Mouse (Mus musculus): ENCODE results near the gene Dclk1. TPM values are rescaled to one million over a fixed set of nuclear protein-coding genes. Genes with fewer than 3 reads are reported as not detected.

Dclk1 gene
- total and polyA plus RNA-seq, 3 experiments: 0.55 TPM; not detected in 2

DNA sequence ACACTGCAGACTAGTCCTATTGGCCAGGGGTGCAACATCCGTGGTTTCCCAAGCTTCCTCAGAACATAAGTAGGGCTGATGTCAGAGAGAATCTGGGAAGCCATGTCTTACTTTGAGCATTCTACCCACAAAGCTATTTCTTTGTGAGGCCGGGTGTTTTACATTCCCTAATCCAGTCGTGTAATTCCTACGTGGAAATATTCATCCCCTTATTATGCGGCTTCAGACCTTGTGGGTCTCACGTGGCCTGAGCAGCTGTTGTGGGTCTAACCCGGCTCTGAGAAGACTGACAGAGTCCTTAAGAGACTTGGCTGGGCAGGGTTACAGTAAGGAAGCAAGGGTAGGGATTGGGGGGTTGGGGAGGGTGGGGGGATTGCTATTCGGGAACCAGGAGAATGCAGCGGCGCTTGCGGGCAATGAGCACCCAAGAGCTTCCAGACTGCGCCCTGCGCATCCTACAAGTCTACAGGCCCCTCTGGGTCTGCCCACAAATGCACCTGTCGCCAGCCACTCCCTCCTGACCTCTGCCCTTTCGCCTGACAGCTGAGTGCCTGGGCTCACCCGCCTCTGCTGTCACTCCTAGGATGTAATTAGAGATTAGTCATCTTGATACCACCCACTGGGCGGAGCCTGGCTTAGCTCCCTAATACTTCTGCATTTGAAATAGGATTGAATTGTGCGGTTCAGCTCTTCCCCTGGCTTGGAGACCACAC, 15.5 kb upstream of the Dclk1 start:
- Histone ChIP-seq H3K4me1 (ENCODE audit: insufficient read depth, low read depth, low read length) (no peaks in the 10 kb centered on the region), H3K4me3 (ENCODE audit: low read depth, low read length) (no peak overlapping the region), H3K9me3 (replicated peaks) (peaks cover 38% of the 10 kb centered on the region), H3K36me3 (replicated peaks) (no peaks in the 10 kb centered on the region), H3K27me3 (ENCODE audit: insufficient read depth, low read length) (no peaks in the 10 kb centered on the region)
- no peak for ATAC-seq (ENCODE audit: extremely low read depth, insufficient number of reproducible peaks, low FRiP score, poor library complexity, severe bottlenecking)
- TF ChIP-seq POLR2AphosphoS5 (IDR thresholded peaks at IDR 0.05; ENCODE audit: insufficient replicate concordance, low read depth, low read length) (no peak), TAL1 (conservative IDR thresholded peaks at IDR 0.05; ENCODE audit: low read depth, low read length) (no peak), CTCF (IDR thresholded peaks at IDR 0.05; ENCODE audit: low read depth, low read length) (no peak), GATA1 (IDR thresholded peaks at IDR 0.05; ENCODE audit: borderline replicate concordance, low read length) (no peak), GATA2 (IDR thresholded peaks at IDR 0.05; ENCODE audit: borderline replicate concordance, low read depth, low read length) (no peak)
- no peak for DNase-seq (ENCODE audit: low spot score)

- H3K4me1 ChIP-seq (ENCODE audit: insufficient read depth, low read depth, low read length): no peaks in the 10 kb centered on the region
- ATAC-seq (ENCODE audit: extremely low read depth, insufficient number of reproducible peaks, low FRiP score, poor library complexity, severe bottlenecking) (no peak), DNase-seq (ENCODE audit: low spot score) (no peak)
- no peak overlapping the region for H3K4me3 ChIP-seq (ENCODE audit: low read depth, low read length)
- TF ChIP-seq GATA1 (IDR thresholded peaks at IDR 0.05; ENCODE audit: borderline replicate concordance, low read length): no peak
- TF ChIP-seq TAL1 (conservative IDR thresholded peaks at IDR 0.05; ENCODE audit: low read depth, low read length): no peak
- TF ChIP-seq CTCF (IDR thresholded peaks at IDR 0.05; ENCODE audit: low read depth, low read length): no peak
- no peak for TF ChIP-seq GATA2 (IDR thresholded peaks at IDR 0.05; ENCODE audit: borderline replicate concordance, low read depth, low read length)
- TF ChIP-seq POLR2AphosphoS5 (IDR thresholded peaks at IDR 0.05; ENCODE audit: insufficient replicate concordance, low read depth, low read length): no peak
- peaks cover 35% of the 10 kb centered on the region for H3K9me3 ChIP-seq (replicated peaks)
- H3K36me3 ChIP-seq (replicated peaks): no peaks in the 10 kb centered on the region
- H3K27me3 ChIP-seq (ENCODE audit: insufficient read depth, low read length): no peaks in the 10 kb centered on the region
These were observed 15.0 kb upstream of the Dclk1 start for GRCm38 (mm10) chr3:55227214-55227581.

DNA sequence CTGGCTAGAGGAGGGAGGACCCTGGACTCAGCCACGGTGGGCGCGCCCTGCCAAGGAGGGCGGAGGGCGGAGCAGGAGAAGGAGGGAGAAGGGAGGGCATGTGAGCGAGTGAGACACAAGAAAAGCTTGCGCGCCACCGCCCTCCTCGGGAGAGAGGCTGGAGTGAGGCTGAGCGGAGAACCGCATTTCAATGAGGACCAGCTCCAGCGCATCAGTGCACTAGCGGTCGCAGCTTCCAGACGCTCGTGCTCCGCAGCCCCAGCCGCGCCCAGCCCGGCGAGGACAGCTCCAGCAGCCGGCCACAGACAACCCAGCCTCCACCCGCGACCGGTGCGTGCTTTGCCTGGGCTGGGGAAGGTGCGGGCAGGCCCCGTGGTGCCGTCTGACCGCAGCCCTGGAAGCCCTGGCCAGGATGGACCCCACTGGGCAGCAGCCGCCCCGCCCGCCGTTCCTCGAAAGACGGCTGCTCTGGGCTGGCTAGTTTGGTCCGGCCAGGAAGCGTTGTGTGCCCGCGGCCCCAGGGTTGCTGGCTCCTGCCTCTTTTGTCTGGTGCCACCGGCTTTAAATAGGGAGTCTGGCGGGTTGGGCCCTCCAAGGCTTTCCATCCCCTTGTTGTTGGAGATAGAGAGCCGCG, 375 bp downstream of the Dclk1 start:
- no peaks in the 10 kb centered on the region for H3K27me3 ChIP-seq (ENCODE audit: insufficient read depth, low read length)
- peaks cover 30% of the 10 kb centered on the region for H3K9me3 ChIP-seq (replicated peaks)
- H3K4me1 ChIP-seq (ENCODE audit: insufficient read depth, low read depth, low read length): no peaks in the 10 kb centered on the region
- H3K4me3 ChIP-seq (ENCODE audit: low read depth, low read length): peak overlapping the region; percentile 9; the same call in 1 of the 2 replicates
- DNase-seq (ENCODE audit: low spot score): no peak
- H3K36me3 ChIP-seq (replicated peaks): no peaks in the 10 kb centered on the region
- no peak for ATAC-seq (ENCODE audit: extremely low read depth, insufficient number of reproducible peaks, low FRiP score, poor library complexity, severe bottlenecking)
- TF ChIP-seq CTCF (IDR thresholded peaks at IDR 0.05; ENCODE audit: low read depth, low read length): no peak

GRCm38 (mm10) chr3:55243056-55243471, 900 bp downstream of the Dclk1 start:
- ATAC-seq (ENCODE audit: extremely low read depth, insufficient number of reproducible peaks, low FRiP score, poor library complexity, severe bottlenecking) (no peak), DNase-seq (ENCODE audit: low spot score) (no peak)
- TF ChIP-seq GATA1 (IDR thresholded peaks at IDR 0.05; ENCODE audit: borderline replicate concordance, low read length) (no peak), CTCF (IDR thresholded peaks at IDR 0.05; ENCODE audit: low read depth, low read length) (no peak), TAL1 (conservative IDR thresholded peaks at IDR 0.05; ENCODE audit: low read depth, low read length) (no peak), POLR2AphosphoS5 (IDR thresholded peaks at IDR 0.05; ENCODE audit: insufficient replicate concordance, low read depth, low read length) (no peak), GATA2 (IDR thresholded peaks at IDR 0.05; ENCODE audit: borderline replicate concordance, low read depth, low read length) (no peak)
- Histone ChIP-seq H3K36me3 (replicated peaks) (no peaks in the 10 kb centered on the region), H3K4me3 (ENCODE audit: low read depth, low read length) (no peak overlapping the region), H3K9me3 (replicated peaks) (peaks cover 31% of the 10 kb centered on the region), H3K27me3 (ENCODE audit: insufficient read depth, low read length) (no peaks in the 10 kb centered on the region), H3K4me1 (ENCODE audit: insufficient read depth, low read depth, low read length) (no peaks in the 10 kb centered on the region)

DNA sequence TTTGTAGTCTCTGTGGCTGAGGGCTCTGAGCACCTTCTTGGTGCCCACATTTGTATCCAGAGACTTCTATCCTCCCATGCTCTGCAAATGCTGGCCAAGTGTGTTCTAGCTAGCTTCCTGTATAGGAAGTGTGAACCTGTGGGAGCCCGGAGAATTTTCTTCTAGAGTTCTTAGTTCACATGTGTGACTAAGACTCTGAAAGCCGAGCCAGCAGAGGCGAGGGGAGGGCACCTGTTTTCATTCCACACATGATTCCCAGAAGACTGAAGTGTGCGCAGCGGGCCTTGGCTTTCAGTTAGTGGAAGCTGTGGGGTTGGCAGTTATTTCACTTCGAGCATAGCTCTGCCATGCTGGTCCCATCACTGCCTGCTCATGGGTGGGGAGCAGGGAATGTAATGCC, 1.9 kb downstream of the Dclk1 start:
- H3K9me3 ChIP-seq (replicated peaks): peaks cover 39% of the 10 kb centered on the region
- DNase-seq (ENCODE audit: low spot score) (no peak), ATAC-seq (ENCODE audit: extremely low read depth, insufficient number of reproducible peaks, low FRiP score, poor library complexity, severe bottlenecking) (no peak)
- no peaks in the 10 kb centered on the region for H3K27me3 ChIP-seq (ENCODE audit: insufficient read depth, low read length)
- H3K4me1 ChIP-seq (ENCODE audit: insufficient read depth, low read depth, low read length): no peaks in the 10 kb centered on the region
- no peaks in the 10 kb centered on the region for H3K36me3 ChIP-seq (replicated peaks)
- TF ChIP-seq GATA1 (IDR thresholded peaks at IDR 0.05; ENCODE audit: borderline replicate concordance, low read length): no peak
- no peak for TF ChIP-seq TAL1 (conservative IDR thresholded peaks at IDR 0.05; ENCODE audit: low read depth, low read length)
- no peak for TF ChIP-seq POLR2AphosphoS5 (IDR thresholded peaks at IDR 0.05; ENCODE audit: insufficient replicate concordance, low read depth, low read length)
- no peak for TF ChIP-seq CTCF (IDR thresholded peaks at IDR 0.05; ENCODE audit: low read depth, low read length)
- TF ChIP-seq GATA2 (IDR thresholded peaks at IDR 0.05; ENCODE audit: borderline replicate concordance, low read depth, low read length): no peak
- H3K4me3 ChIP-seq (ENCODE audit: low read depth, low read length): no peak overlapping the region

- DNase-seq (ENCODE audit: low spot score) (no peak), ATAC-seq (ENCODE audit: extremely low read depth, insufficient number of reproducible peaks, low FRiP score, poor library complexity, severe bottlenecking) (no peak)
- no peak overlapping the region for H3K4me3 ChIP-seq (ENCODE audit: low read depth, low read length)
- no peaks in the 10 kb centered on the region for H3K27me3 ChIP-seq (ENCODE audit: insufficient read depth, low read length)
- peaks cover 40% of the 10 kb centered on the region for H3K9me3 ChIP-seq (replicated peaks)
- H3K36me3 ChIP-seq (replicated peaks): no peaks in the 10 kb centered on the region
- TF ChIP-seq POLR2AphosphoS5 (IDR thresholded peaks at IDR 0.05; ENCODE audit: insufficient replicate concordance, low read depth, low read length) (no peak), GATA2 (IDR thresholded peaks at IDR 0.05; ENCODE audit: borderline replicate concordance, low read depth, low read length) (no peak), TAL1 (conservative IDR thresholded peaks at IDR 0.05; ENCODE audit: low read depth, low read length) (no peak), CTCF (IDR thresholded peaks at IDR 0.05; ENCODE audit: low read depth, low read length) (no peak), GATA1 (IDR thresholded peaks at IDR 0.05; ENCODE audit: borderline replicate concordance, low read length) (no peak)
- no peaks in the 10 kb centered on the region for H3K4me1 ChIP-seq (ENCODE audit: insufficient read depth, low read depth, low read length)
These were observed 4.6 kb downstream of the Dclk1 start for GRCm38 (mm10) chr3:55246618-55247272.
